Mouse (Mus musculus) neural tube, embryonic 11.5 days (tissue): ENCODE measurements around the gene Cdca5. TPM values are rescaled to one million over a fixed set of nuclear protein-coding genes. Genes with fewer than 3 reads are reported as not detected.
A peak's percentile ranks its signal among the peaks of the same experiment; 100 is the strongest.

Experiments used
- ATAC-seq: fragments of 200-750 bp; cut with Nextera tagmentation; 2 replicates; pipeline ENCODE4 v1.8.0; 2017; ENCODE audit warnings: moderate number of reproducible peaks, mild to moderate bottlenecking, moderate TSS enrichment, moderate library complexity; ENCODE audit not compliant: insufficient read depth, low FRiP score, low TSS enrichment
- DNase-seq: peaks from one replicate; pipeline ENCODE4 v3.0.0-alpha.2; 2015; ENCODE audit warnings: low spot score
- H3K27ac ChIP-seq: fragments of 300-500 bp; sonication (generic); 2 replicates; pipeline ENCODE4 v1.5.1; 2014; ENCODE audit warnings: low read depth, mild to moderate bottlenecking, low read length
- H3K27me3 ChIP-seq: fragments of 300-500 bp; sonication (generic); 2 replicates; pipeline ENCODE4 v1.6.1; 2014; ENCODE audit warnings: mild to moderate bottlenecking, low read length, mixed read lengths; ENCODE audit not compliant: control insufficient read depth, insufficient read depth
- H3K36me3 ChIP-seq: fragments of 300-500 bp; sonication (generic); 2 replicates; pipeline ENCODE4 v1.6.1; 2014; ENCODE audit warnings: mild to moderate bottlenecking, low read length, moderate library complexity, mixed read lengths; ENCODE audit not compliant: control insufficient read depth, insufficient read depth
- H3K4me1 ChIP-seq: fragments of 300-500 bp; sonication (generic); 2 replicates; pipeline ENCODE4 v1.6.1; 2014; ENCODE audit warnings: low read length, mixed read lengths; ENCODE audit not compliant: control insufficient read depth, insufficient read depth
- H3K4me2 ChIP-seq: fragments of 300-500 bp; sonication (generic); 2 replicates; pipeline ENCODE4 v1.6.1; 2014; ENCODE audit warnings: low read depth, mild to moderate bottlenecking, moderate library complexity
- H3K4me3 ChIP-seq: fragments of 300-500 bp; sonication (generic); 2 replicates; pipeline ENCODE4 v1.5.1; 2014; ENCODE audit warnings: low read depth, low read length
- H3K9ac ChIP-seq: fragments of 300-500 bp; sonication (generic); 2 replicates; pipeline ENCODE4 v1.6.1; 2014; ENCODE audit warnings: mild to moderate bottlenecking, low read length
- H3K9me3 ChIP-seq: fragments of 300-500 bp; sonication (generic); 2 replicates; pipeline ENCODE4 v1.6.1; 2016; ENCODE audit warnings: low read length; ENCODE audit not compliant: control insufficient read depth
- WGBS: fragments of 180-500 bp; shearing (Covaris S2); extraction: QIAGEN DNeasy Blood & Tissue Kit; methylation state at CpG from one replicate; pipeline ENCODE4 v1.1.7; 2014; 5-methylcytosine and 5-hydroxymethylcytosine counted together
- polyA plus RNA-seq: library from polyadenylated mRNA; unstranded; fragments of >200 nt; fragmentation: Nextera tagmentation; extraction: Ambion mirVana; gene quantifications from 2 replicates; pipeline ENCODE4 v1.2.1, GENCODE M21; 2014

The Cdca5 gene
- polyA plus RNA-seq, 1 experiment from 2014 or later, result 48.4 TPM

DNA sequence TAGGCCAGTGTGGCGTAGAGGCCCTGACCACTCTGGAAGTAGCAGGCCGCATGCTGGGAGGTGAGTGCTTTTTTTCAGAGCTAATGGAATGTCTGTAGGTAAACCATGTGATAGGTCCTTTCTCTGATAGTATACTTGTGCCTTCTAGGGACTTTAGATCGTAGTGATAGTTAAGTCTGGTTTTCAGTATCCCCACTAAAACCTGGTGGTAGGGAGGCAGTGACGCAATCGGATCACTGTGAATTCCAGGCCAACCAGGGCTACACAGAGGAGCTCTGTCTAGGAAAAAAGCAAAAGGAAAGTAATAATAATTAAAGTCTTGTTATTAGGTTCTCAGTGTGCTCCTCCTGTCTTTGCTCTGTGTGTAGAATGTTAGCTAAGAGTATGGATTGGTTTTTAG is 26.3 kb upstream of the Cdca5 start:
- peak overlapping the region; percentile 76 for H3K4me2 ChIP-seq
- DNase-seq, result no peak
- WGBS, result 28% methylated on average over 5 of the region's 5 CpGs
- ATAC-seq, result no peak
- peak overlapping the region; percentile 69 for H3K9ac ChIP-seq
- H3K36me3 ChIP-seq, result peaks cover 9% of the 10 kb centered on the region; the same call in 1 of the 2 replicates
- no peaks in the 10 kb centered on the region for H3K27me3 ChIP-seq
- no peak overlapping the region for H3K27ac ChIP-seq
- no peaks in the 10 kb centered on the region for H3K9me3 ChIP-seq
- peaks cover 21% of the 10 kb centered on the region for H3K4me1 ChIP-seq
- peak overlapping the region; percentile 77 for H3K4me3 ChIP-seq

DNA sequence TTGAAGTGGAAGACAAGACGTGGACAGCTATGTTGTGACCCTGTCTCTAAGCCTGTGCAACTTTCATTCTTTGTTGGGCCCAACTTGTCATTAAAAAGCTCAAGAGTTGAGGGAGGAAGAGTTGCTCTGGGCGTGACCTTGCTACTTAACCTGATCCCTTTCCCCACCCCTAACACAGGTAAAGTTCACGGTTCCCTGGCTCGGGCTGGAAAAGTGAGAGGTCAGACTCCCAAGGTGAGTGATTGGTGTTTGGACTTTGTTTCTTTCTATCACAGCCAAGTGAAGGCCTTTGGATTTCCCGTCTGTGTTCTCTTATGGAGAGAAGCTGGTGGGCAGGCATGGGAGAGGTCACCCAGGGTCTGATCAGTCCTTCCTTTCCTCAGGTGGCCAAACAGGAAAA is 25.8 kb upstream of the Cdca5 start:
- Histone ChIP-seq H3K4me1 (peaks cover 21% of the 10 kb centered on the region), H3K4me3 (peak overlapping the region; percentile 77), H3K27ac (no peak overlapping the region), H3K9me3 (no peaks in the 10 kb centered on the region), H3K9ac (no peak overlapping the region), H3K36me3 (peaks cover 9% of the 10 kb centered on the region; the same call in 1 of the 2 replicates), H3K4me2 (peak overlapping the region; percentile 76), H3K27me3 (no peaks in the 10 kb centered on the region)
- 91% methylated on average over 5 of the region's 5 CpGs for WGBS
- ATAC-seq (no peak), DNase-seq (no peak)

DNA sequence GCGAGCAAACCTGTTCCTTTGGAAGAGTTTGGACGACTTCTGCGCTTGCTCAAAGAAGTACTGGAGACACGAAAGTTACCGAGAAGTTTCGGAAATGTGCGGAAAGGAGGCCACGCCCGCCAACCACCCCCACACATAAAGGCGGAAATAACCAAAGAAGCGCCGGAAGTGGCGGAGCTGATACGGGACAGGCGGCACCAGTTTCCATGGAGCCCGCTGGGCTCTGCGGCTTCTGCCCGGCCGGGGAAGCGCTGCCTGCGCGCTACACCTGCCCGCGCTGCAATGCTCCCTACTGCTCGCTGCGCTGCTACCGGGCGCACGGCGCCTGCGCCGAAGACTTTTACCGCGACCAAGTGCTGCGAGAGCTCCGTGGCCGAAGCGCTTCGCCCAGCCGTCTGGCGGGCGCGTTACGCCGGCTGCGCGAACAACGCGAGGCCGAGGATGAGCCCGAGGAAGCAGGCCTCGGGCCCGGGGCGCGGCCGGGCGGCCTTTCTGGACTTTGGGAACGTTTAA is 23.7 kb upstream of the Cdca5 start, which contains the start of gene Znhit2:
Gene Znhit2, plus strand, starts transcription at position 172 of the 513 bp plus-strand sequence.
- peak; percentile 45; the same call in 1 of the 2 replicates for ATAC-seq
- peaks cover 2% of the 10 kb centered on the region; the same call in 1 of the 2 replicates for H3K36me3 ChIP-seq
- H3K4me3 ChIP-seq, result peak within 1 kb of the TSS; percentile 92
- peak within 1 kb of the TSS; percentile 93 for H3K27ac ChIP-seq
- H3K9ac ChIP-seq, result peak within 1 kb of the TSS; percentile 96
- under 1% methylated on average over 58 of the region's 58 CpGs for WGBS
- peak; percentile 91 for DNase-seq
- no peaks in the 10 kb centered on the region for H3K27me3 ChIP-seq
- peaks cover 22% of the 10 kb centered on the region for H3K4me1 ChIP-seq
- peak within 1 kb of the TSS; percentile 100 for H3K4me2 ChIP-seq
- H3K9me3 ChIP-seq, result no peaks in the 10 kb centered on the region

DNA sequence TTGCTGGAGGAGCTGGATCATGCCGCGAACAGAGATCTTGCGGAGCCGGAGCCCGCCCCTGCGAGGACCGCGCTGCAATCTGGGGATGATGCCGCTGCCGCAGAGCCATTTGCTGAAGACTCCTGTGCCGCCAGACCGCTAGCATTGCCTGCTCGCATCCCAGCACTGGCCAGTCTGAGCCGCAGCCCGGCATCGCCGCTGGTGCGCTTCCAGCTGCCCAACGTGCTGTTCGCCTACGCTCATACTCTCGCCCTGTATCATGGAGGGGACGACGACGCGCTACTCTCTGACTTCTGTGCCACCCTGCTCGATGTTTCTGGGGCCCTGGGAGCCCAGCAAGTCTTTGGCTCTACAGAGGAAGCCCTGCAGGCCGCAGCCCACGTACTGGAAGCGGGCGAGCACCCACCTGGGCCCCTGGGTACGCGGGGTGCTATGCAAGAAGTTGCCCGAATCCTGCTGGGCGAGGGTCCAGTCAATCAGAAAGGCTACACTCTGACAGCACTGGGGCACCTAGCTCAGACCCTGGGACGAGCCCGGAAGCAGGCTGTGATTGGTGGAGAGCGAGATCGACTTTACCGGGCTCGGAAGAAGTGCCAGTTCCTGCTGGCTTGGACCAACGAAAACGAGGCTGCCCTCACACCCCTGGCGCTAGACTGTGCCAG is 23.0 kb upstream of the Cdca5 start:
- Histone ChIP-seq H3K36me3 (peaks cover 2% of the 10 kb centered on the region; the same call in 1 of the 2 replicates), H3K27me3 (no peaks in the 10 kb centered on the region), H3K4me2 (peak overlapping the region; percentile 100), H3K4me3 (peak overlapping the region; percentile 92), H3K9ac (peak overlapping the region; percentile 96), H3K9me3 (no peaks in the 10 kb centered on the region), H3K27ac (peak overlapping the region; percentile 93), H3K4me1 (peaks cover 27% of the 10 kb centered on the region)
- no peak for ATAC-seq
- WGBS, result 3% methylated on average over 43 of the region's 44 CpGs
- DNase-seq, result peak; percentile 25

DNA sequence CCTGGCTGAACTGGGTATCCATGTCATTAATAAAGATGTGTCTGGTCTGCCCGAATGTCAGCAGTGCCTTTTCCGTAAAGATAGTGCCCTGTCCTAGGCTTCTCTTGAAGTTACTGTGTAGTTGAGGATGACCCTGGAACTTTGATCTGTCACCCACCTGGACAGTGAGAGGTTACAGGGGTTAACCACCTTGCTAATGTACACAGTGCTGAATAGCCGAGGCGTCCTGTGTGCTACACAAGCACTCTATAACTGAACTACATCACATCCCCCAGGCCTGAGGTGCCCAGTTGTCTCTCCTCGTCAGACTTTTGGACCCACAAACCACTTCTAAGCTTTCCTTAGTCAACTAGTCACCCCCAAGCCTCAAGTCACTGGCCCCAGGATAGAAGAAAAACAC is 22.4 kb upstream of the Cdca5 start:
- Histone ChIP-seq H3K4me1 (peaks cover 27% of the 10 kb centered on the region), H3K4me2 (peak overlapping the region; percentile 100), H3K4me3 (peak overlapping the region; percentile 92), H3K27me3 (no peaks in the 10 kb centered on the region), H3K9ac (peak overlapping the region; percentile 96), H3K9me3 (no peaks in the 10 kb centered on the region), H3K36me3 (peaks cover 2% of the 10 kb centered on the region; the same call in 1 of the 2 replicates), H3K27ac (no peak overlapping the region)
- ATAC-seq (no peak), DNase-seq (no peak)
- WGBS, result 75% methylated on average over 5 of the region's 5 CpGs

DNA sequence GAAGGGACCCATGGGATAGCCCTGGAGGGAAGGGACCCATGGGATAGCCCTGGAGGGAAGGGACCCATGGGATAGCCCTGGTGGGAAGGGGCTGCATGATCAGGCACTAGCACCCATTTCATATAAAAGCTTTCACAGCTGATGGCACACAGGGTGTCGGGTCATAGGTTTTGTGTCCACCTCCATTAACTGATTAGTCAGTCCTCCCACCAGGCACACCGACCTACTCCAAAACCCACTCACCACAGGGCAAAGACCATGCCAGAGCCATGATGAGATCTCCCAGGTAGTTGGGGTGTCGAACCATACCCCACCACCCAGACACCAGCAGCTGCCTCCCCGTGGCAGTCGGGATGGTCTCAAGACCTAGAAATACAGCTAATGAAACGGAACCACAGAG is 21.7 kb upstream of the Cdca5 start:
- ATAC-seq (no peak), DNase-seq (no peak)
- H3K36me3 ChIP-seq, result peaks cover 2% of the 10 kb centered on the region; the same call in 1 of the 2 replicates
- H3K27ac ChIP-seq, result no peak overlapping the region
- 0 out of 2 replicates have a peak overlapping the region, but pooled peaks have one; percentile 8 for H3K4me3 ChIP-seq
- H3K27me3 ChIP-seq, result no peaks in the 10 kb centered on the region
- no peak overlapping the region for H3K9ac ChIP-seq
- no peaks in the 10 kb centered on the region for H3K9me3 ChIP-seq
- WGBS, result 92% methylated on average over 6 of the region's 6 CpGs
- no peak overlapping the region for H3K4me2 ChIP-seq
- peaks cover 29% of the 10 kb centered on the region for H3K4me1 ChIP-seq

DNA sequence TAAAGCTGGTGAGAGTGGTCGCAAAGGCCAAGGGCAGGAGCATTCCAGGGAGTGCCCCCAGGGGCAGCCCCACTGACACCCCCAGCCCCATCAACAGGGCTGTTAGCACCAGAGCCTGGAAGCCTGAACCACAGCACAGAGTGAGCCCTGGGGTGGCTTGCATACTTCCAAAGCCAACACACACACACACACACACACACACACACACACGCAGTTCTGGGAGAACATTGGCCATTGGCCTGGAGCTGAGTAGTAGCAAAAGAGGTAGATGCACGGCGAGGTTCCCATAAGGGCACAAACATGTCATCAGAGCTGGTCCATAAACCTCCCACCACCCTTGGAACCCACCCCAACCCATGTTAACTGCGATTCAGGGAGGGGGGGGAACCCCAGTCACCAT is 18.2 kb upstream of the Cdca5 start:
- Histone ChIP-seq H3K4me3 (peak overlapping the region; percentile 52), H3K9me3 (no peaks in the 10 kb centered on the region), H3K27me3 (no peaks in the 10 kb centered on the region), H3K36me3 (no peaks in the 10 kb centered on the region; the same call in 1 of the 2 replicates), H3K27ac (0 out of 2 replicates have a peak overlapping the region, but pooled peaks have one; percentile 83), H3K4me2 (peak overlapping the region; percentile 70), H3K9ac (peak overlapping the region; percentile 49), H3K4me1 (peaks cover 25% of the 10 kb centered on the region)
- 34% methylated on average over 5 of the region's 5 CpGs for WGBS
- ATAC-seq (peak; percentile 14; the same call in 1 of the 2 replicates), DNase-seq (peak; percentile 18)

DNA sequence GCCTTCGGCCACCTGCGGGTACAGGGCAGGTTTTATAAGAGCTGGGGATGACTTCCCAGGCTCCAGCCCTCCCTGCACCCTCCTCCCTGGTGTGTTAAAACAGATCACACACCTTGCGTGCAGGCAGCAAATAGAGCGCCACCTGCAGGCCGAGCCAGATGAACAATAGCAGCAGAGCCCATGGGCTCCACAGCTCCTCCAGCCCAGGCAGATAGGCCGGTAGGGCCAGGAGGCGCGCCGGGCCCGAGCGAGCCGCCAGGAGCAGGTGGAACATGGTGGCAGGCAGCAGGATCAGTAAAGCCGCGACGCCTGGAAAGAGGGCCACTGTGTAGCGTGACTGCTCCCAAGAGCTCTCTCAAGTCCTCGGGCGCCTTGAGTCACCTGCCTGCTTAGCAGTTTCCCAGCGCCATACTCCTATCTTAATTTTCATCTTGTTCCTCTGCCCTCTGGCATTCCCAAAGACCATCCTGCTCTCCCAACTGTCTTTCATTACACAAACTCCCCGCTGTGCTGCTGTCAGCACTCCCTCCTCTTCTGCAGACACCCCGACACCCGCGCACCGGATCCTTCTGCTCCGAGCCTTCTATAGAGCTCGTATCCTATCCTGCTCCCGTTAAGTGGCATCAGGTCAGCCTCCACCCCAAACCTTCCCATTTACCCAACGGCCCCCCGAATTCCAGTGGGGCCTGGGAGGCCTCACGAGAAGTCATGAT is 17.6 kb upstream of the Cdca5 start:
- ATAC-seq, result peak; percentile 56
- DNase-seq, result peak; percentile 88
- Histone ChIP-seq H3K27ac (peak overlapping the region; percentile 83), H3K4me3 (peak overlapping the region; percentile 52), H3K9ac (peak overlapping the region; percentile 49), H3K4me2 (peak overlapping the region; percentile 70), H3K4me1 (peaks cover 19% of the 10 kb centered on the region), H3K9me3 (no peaks in the 10 kb centered on the region), H3K27me3 (no peaks in the 10 kb centered on the region), H3K36me3 (no peaks in the 10 kb centered on the region; the same call in 1 of the 2 replicates)
- WGBS, result under 1% methylated on average over 30 of the region's 30 CpGs
